Mouse (Mus musculus): ENCODE results near the gene Cycs. TPM values are rescaled to one million over a fixed set of nuclear protein-coding genes. Genes with fewer than 3 reads are reported as not detected.
A peak's percentile ranks its signal among the peaks of the same experiment; 100 is the strongest.

Cycs gene
- total and polyA plus RNA-seq, 2 experiments from 2014 or later = 37.0 to 83.3 TPM

- no peak overlapping the region for H3K4me2 ChIP-seq (ENCODE audit: low read depth, low read length, poor library complexity, severe bottlenecking)
- H3K27ac ChIP-seq (ENCODE audit: low read depth, low read length) = no peak overlapping the region
- DNase-seq (ENCODE audit: low spot score) = no peak
- no peak overlapping the region for H3K9ac ChIP-seq (replicated peaks; ENCODE audit: low read length, poor library complexity, severe bottlenecking)
- 91% methylated on average over 11 of the region's 11 CpGs for WGBS
- H3K27me3 ChIP-seq (ENCODE audit: insufficient read depth, low read length) = no peaks in the 10 kb centered on the region
- H3K4me3 ChIP-seq (ENCODE audit: low read depth, low read length) = no peak overlapping the region
- H3K36me3 ChIP-seq (ENCODE audit: insufficient read depth, low read length) = no peaks in the 10 kb centered on the region
- H3K4me1 ChIP-seq (ENCODE audit: insufficient read depth, low read length) = no peaks in the 10 kb centered on the region
- no peak for TF ChIP-seq CTCF (IDR thresholded peaks at IDR 0.05)
- no peak for ATAC-seq (ENCODE audit: low FRiP score)
- H3K9me3 ChIP-seq (ENCODE audit: low read length) = no peaks in the 10 kb centered on the region
Observed at GRCm38 (mm10) chr6:50529194-50529593, 37.1 kb downstream of the Cycs start.

GRCm38 (mm10) chr6:50527416-50527815 is 38.9 kb downstream of the Cycs start:
- DNase-seq (ENCODE audit: low spot score) (no peak), ATAC-seq (ENCODE audit: low FRiP score) (no peak)
- H3K27ac ChIP-seq (ENCODE audit: low read depth, low read length) = no peak overlapping the region
- no peak overlapping the region for H3K4me2 ChIP-seq (ENCODE audit: low read depth, low read length, poor library complexity, severe bottlenecking)
- no peaks in the 10 kb centered on the region for H3K9me3 ChIP-seq (ENCODE audit: low read length)
- no peaks in the 10 kb centered on the region for H3K36me3 ChIP-seq (ENCODE audit: insufficient read depth, low read length)
- no peak for TF ChIP-seq CTCF (IDR thresholded peaks at IDR 0.05)
- H3K4me3 ChIP-seq (ENCODE audit: low read depth, low read length) = no peak overlapping the region
- H3K9ac ChIP-seq (replicated peaks; ENCODE audit: low read length, poor library complexity, severe bottlenecking) = no peak overlapping the region
- H3K4me1 ChIP-seq (ENCODE audit: insufficient read depth, low read length) = no peaks in the 10 kb centered on the region
- 75% methylated on average over 9 of the region's 9 CpGs for WGBS
- H3K27me3 ChIP-seq (ENCODE audit: insufficient read depth, low read length) = no peaks in the 10 kb centered on the region

- no peaks in the 10 kb centered on the region for H3K4me1 ChIP-seq (ENCODE audit: insufficient read depth, low read length)
- WGBS = 13% methylated on average over 7 of the region's 7 CpGs
- no peak overlapping the region for H3K9ac ChIP-seq (replicated peaks; ENCODE audit: low read length, poor library complexity, severe bottlenecking)
- no peak overlapping the region for H3K4me3 ChIP-seq (ENCODE audit: low read depth, low read length)
- ATAC-seq (ENCODE audit: low FRiP score) (no peak), DNase-seq (ENCODE audit: low spot score) (peak; percentile 83)
- no peak overlapping the region for H3K27ac ChIP-seq (ENCODE audit: low read depth, low read length)
- H3K4me2 ChIP-seq (ENCODE audit: low read depth, low read length, poor library complexity, severe bottlenecking) = no peak overlapping the region
- no peaks in the 10 kb centered on the region for H3K36me3 ChIP-seq (ENCODE audit: insufficient read depth, low read length)
- H3K9me3 ChIP-seq (ENCODE audit: low read length) = no peaks in the 10 kb centered on the region
- no peaks in the 10 kb centered on the region for H3K27me3 ChIP-seq (ENCODE audit: insufficient read depth, low read length)
- TF ChIP-seq CTCF (IDR thresholded peaks at IDR 0.05) = peak; percentile 99
Observed at GRCm38 (mm10) chr6:50526597-50527024, 39.7 kb downstream of the Cycs start.

- ATAC-seq (ENCODE audit: low FRiP score) (no peak), DNase-seq (ENCODE audit: low spot score) (no peak)
- Histone ChIP-seq H3K4me2 (ENCODE audit: low read depth, low read length, poor library complexity, severe bottlenecking) (no peak overlapping the region), H3K4me3 (ENCODE audit: low read depth, low read length) (no peak overlapping the region), H3K27ac (ENCODE audit: low read depth, low read length) (no peak overlapping the region), H3K9me3 (ENCODE audit: low read length) (no peaks in the 10 kb centered on the region), H3K36me3 (ENCODE audit: insufficient read depth, low read length) (no peaks in the 10 kb centered on the region), H3K4me1 (ENCODE audit: insufficient read depth, low read length) (no peaks in the 10 kb centered on the region), H3K27me3 (ENCODE audit: insufficient read depth, low read length) (no peaks in the 10 kb centered on the region), H3K9ac (replicated peaks; ENCODE audit: low read length, poor library complexity, severe bottlenecking) (no peak overlapping the region)
- TF ChIP-seq CTCF (IDR thresholded peaks at IDR 0.05) = no peak
- 73% methylated on average over 8 of the region's 8 CpGs for WGBS
Observed at GRCm38 (mm10) chr6:50525846-50526245, 40.5 kb downstream of the Cycs start.

GRCm38 (mm10) chr6:50524261-50524896 is 42.0 kb downstream of the Cycs start:
- H3K36me3 ChIP-seq (ENCODE audit: insufficient read depth, low read length) = no peaks in the 10 kb centered on the region
- no peak for DNase-seq (ENCODE audit: low spot score)
- 80% methylated on average over 10 of the region's 10 CpGs for WGBS

GRCm38 (mm10) chr6:50522772-50523171 is 43.6 kb downstream of the Cycs start:
- no peak overlapping the region for H3K9ac ChIP-seq (replicated peaks; ENCODE audit: low read length, poor library complexity, severe bottlenecking)

More at GRCm38 (mm10) chr6:50524261-50524896, 42.0 kb downstream of the Cycs start:
- H3K9ac ChIP-seq (replicated peaks; ENCODE audit: low read length, poor library complexity, severe bottlenecking) = no peak overlapping the region
- H3K4me3 ChIP-seq (ENCODE audit: low read depth, low read length) = no peak overlapping the region
- no peaks in the 10 kb centered on the region for H3K4me1 ChIP-seq (ENCODE audit: insufficient read depth, low read length)
- no peaks in the 10 kb centered on the region for H3K27me3 ChIP-seq (ENCODE audit: insufficient read depth, low read length)
- no peak for TF ChIP-seq CTCF (IDR thresholded peaks at IDR 0.05)
- no peak overlapping the region for H3K27ac ChIP-seq (ENCODE audit: low read depth, low read length)
- no peaks in the 10 kb centered on the region for H3K9me3 ChIP-seq (ENCODE audit: low read length)
- no peak for ATAC-seq (ENCODE audit: low FRiP score)
- H3K4me2 ChIP-seq (ENCODE audit: low read depth, low read length, poor library complexity, severe bottlenecking) = no peak overlapping the region

More at GRCm38 (mm10) chr6:50522772-50523171, 43.6 kb downstream of the Cycs start:
- H3K4me2 ChIP-seq (ENCODE audit: low read depth, low read length, poor library complexity, severe bottlenecking) = no peak overlapping the region
- no peaks in the 10 kb centered on the region for H3K9me3 ChIP-seq (ENCODE audit: low read length)
- no peaks in the 10 kb centered on the region for H3K36me3 ChIP-seq (ENCODE audit: insufficient read depth, low read length)
- 96% methylated on average over 7 of the region's 7 CpGs for WGBS
- DNase-seq (ENCODE audit: low spot score) = no peak
- no peak for TF ChIP-seq CTCF (IDR thresholded peaks at IDR 0.05)
- H3K27ac ChIP-seq (ENCODE audit: low read depth, low read length) = no peak overlapping the region
- H3K27me3 ChIP-seq (ENCODE audit: insufficient read depth, low read length) = no peaks in the 10 kb centered on the region
- no peak overlapping the region for H3K4me3 ChIP-seq (ENCODE audit: low read depth, low read length)
- ATAC-seq (ENCODE audit: low FRiP score) = no peak
- no peaks in the 10 kb centered on the region for H3K4me1 ChIP-seq (ENCODE audit: insufficient read depth, low read length)

Measured in midbrain, postnatal 0 days (tissue).